Mouse (Mus musculus) liver, postnatal 0 days (tissue): ENCODE measurements around the gene Golt1a.

Experiments used
- CTCF ChIP-seq: sonication (generic); IDR thresholded peaks from 2 replicates; pipeline ENCODE4 v1.5.1; 2016; ENCODE audit warnings: antibody characterized with exemption, low read depth
- EP300 ChIP-seq: IDR thresholded peaks from 2 replicates; pipeline ENCODE4 v1.6.1; 2016; ENCODE audit warnings: antibody characterized with exemption, low read depth, mild to moderate bottlenecking

- TF ChIP-seq CTCF (no peak), EP300 (no peak)
Observed at GRCm38 (mm10) chr1:133351762-133352161, 42.2 kb downstream of the Golt1a start.
